Mouse (Mus musculus) monocyte, adult 5-6 weeks (primary cell): ENCODE measurements around the gene Capza1. TPM values are rescaled to one million over a fixed set of nuclear protein-coding genes. Genes with fewer than 3 reads are reported as not detected.
"Not testable (repeated sequence)": the region's sequence is repeated elsewhere in the genome, so short reads cannot be mapped to it uniquely, and the experiment has no call there.

Experiments used
- ATAC-seq: fragments of 153-309, 156-312 bp; replicated peaks from 2 replicates; pipeline ENCODE4 v1.8.0; 2017; ENCODE audit warnings: mild to moderate bottlenecking; ENCODE audit not compliant: low TSS enrichment, insufficient number of reproducible peaks, severe bottlenecking, poor library complexity, low FRiP score
- total RNA-seq: library from RNA; stranded (forward); fragments of 200-1000, 200-491, 200-594 nt; gene quantifications from 3 replicates; pipeline ENCODE4 v1.2.3, GENCODE M21; 2017

Capza1 gene
- 312 to 377 TPM (median 368 TPM) in 3 replicates for total RNA-seq

- peak; percentile 82 for ATAC-seq
These were observed at the start of gene Capza1, which contains the start of gene St7l for GRCm38 (mm10) chr3:104863786-104864650. Gene Capza1, minus strand, starts transcription at chr3:104864505. Gene St7l, plus strand, starts transcription at chr3:104864005.

GRCm38 (mm10) chr3:104909195-104909594 lies 44.9 kb upstream of the Capza1 start:
- no peak for ATAC-seq

- no peak for ATAC-seq
These were observed 41.7 kb upstream of the Capza1 start for GRCm38 (mm10) chr3:104906007-104906406.

GRCm38 (mm10) chr3:104905389-104905788 lies 41.1 kb upstream of the Capza1 start:
- ATAC-seq = no peak

- no peak for ATAC-seq
These were observed 36.8 kb upstream of the Capza1 start for GRCm38 (mm10) chr3:104901154-104901553.

GRCm38 (mm10) chr3:104896141-104896540 lies 31.8 kb upstream of the Capza1 start:
- ATAC-seq = no peak

GRCm38 (mm10) chr3:104888585-104888984 lies 24.3 kb upstream of the Capza1 start:
- no peak for ATAC-seq

GRCm38 (mm10) chr3:104869611-104870010 lies 5.3 kb upstream of the Capza1 start:
- ATAC-seq = no peak

- ATAC-seq = not testable (repeated sequence)
These were observed 2.4 kb upstream of the Capza1 start for GRCm38 (mm10) chr3:104866674-104867073.

- 0 out of 2 replicates have a peak, but pooled peaks have one; percentile 11 for ATAC-seq
These were observed 1.1 kb upstream of the Capza1 start for GRCm38 (mm10) chr3:104865341-104865788.

GRCm38 (mm10) chr3:104864651-104865340 lies 491 bp upstream of the Capza1 start:
- peak; percentile 60 for ATAC-seq

GRCm38 (mm10) chr3:104858560-104858959 lies 5.7 kb downstream of the Capza1 start:
- no peak for ATAC-seq

GRCm38 (mm10) chr3:104856106-104856505 lies 8.2 kb downstream of the Capza1 start:
- peak; percentile 82; the same call in 1 of the 2 replicates for ATAC-seq

- no peak for ATAC-seq
These were observed 9.4 kb downstream of the Capza1 start for GRCm38 (mm10) chr3:104854866-104855265.

- no peak for ATAC-seq
These were observed 9.8 kb downstream of the Capza1 start for GRCm38 (mm10) chr3:104854465-104854864.

GRCm38 (mm10) chr3:104846601-104847000 lies 17.7 kb downstream of the Capza1 start:
- ATAC-seq = no peak

GRCm38 (mm10) chr3:104841049-104841448 lies 23.3 kb downstream of the Capza1 start:
- no peak for ATAC-seq

GRCm38 (mm10) chr3:104835797-104836196 lies 28.5 kb downstream of the Capza1 start:
- ATAC-seq = no peak

GRCm38 (mm10) chr3:104822413-104822812 lies 41.9 kb downstream of the Capza1 start:
- no peak for ATAC-seq

- ATAC-seq = no peak
These were observed 43.9 kb downstream of the Capza1 start for GRCm38 (mm10) chr3:104820426-104820825.
